Mouse (Mus musculus) stomach, postnatal 0 days (tissue): Measurements from ENCODE around the gene Tmprss13. TPM values are rescaled to one million over a fixed set of nuclear protein-coding genes. Genes with fewer than 3 reads are reported as not detected.
A peak's percentile ranks its signal among the peaks of the same experiment; 100 is the strongest.

Experiments used
- ATAC-seq: fragments of 200-750 bp; cut with Nextera tagmentation; 2 replicates; pipeline ENCODE4 v1.8.0; 2017; ENCODE audit not compliant: low FRiP score, low TSS enrichment
- DNase-seq: peaks from one replicate; pipeline ENCODE4 v3.0.0-alpha.2; 2016; ENCODE audit warnings: low spot score
- H3K27ac ChIP-seq: fragments of 300-500 bp; sonication (generic); replicated peaks from 2 replicates; pipeline ENCODE4 v1.5.1; 2014; ENCODE audit warnings: mild to moderate bottlenecking, control low read depth
- H3K27me3 ChIP-seq: fragments of 300-500 bp; sonication (generic); 2 replicates; pipeline ENCODE4 v1.6.1; 2014; ENCODE audit warnings: low read length; ENCODE audit not compliant: control insufficient read depth, insufficient read depth
- H3K36me3 ChIP-seq: fragments of 300-500 bp; sonication (generic); 2 replicates; pipeline ENCODE4 v1.6.1; 2014; ENCODE audit warnings: low read length, mixed read lengths; ENCODE audit not compliant: control insufficient read depth, insufficient read depth
- H3K4me1 ChIP-seq: fragments of 300-500 bp; sonication (generic); replicated peaks from 2 replicates; pipeline ENCODE4 v1.6.1; 2014; ENCODE audit warnings: antibody characterized with exemption; ENCODE audit not compliant: control insufficient read depth, insufficient read depth
- H3K4me2 ChIP-seq: fragments of 300-500 bp; sonication (generic); replicated peaks from 2 replicates; pipeline ENCODE4 v1.6.1; 2014; ENCODE audit warnings: low read depth, mild to moderate bottlenecking, control low read depth, moderate library complexity
- H3K4me3 ChIP-seq: fragments of 300-500 bp; sonication (generic); 2 replicates; pipeline ENCODE4 v1.5.1; 2014; ENCODE audit warnings: low read depth, low read length, control low read depth
- H3K9ac ChIP-seq: fragments of 300-500 bp; sonication (generic); 2 replicates; pipeline ENCODE4 v1.6.1; 2014; ENCODE audit warnings: mild to moderate bottlenecking, low read length, control low read depth, mixed read lengths
- H3K9me3 ChIP-seq: fragments of 300-500 bp; sonication (generic); 2 replicates; pipeline ENCODE4 v1.6.1; 2016; ENCODE audit warnings: low read length; ENCODE audit not compliant: control insufficient read depth
- CTCF ChIP-seq: IDR thresholded peaks from 2 replicates; pipeline ENCODE4 v1.5.1; 2016; ENCODE audit warnings: antibody characterized with exemption, low read depth, mild to moderate bottlenecking, moderate library complexity
- EP300 ChIP-seq: optimal IDR thresholded peaks from 2 replicates; pipeline ENCODE3; 2016; ENCODE audit warnings: antibody characterized with exemption
- WGBS: fragments of 180-500 bp; shearing (Covaris S2); extraction: QIAGEN DNeasy Blood & Tissue Kit; methylation state at CpG from one replicate; pipeline ENCODE4 v1.1.7; 2014; 5-methylcytosine and 5-hydroxymethylcytosine counted together
- polyA plus RNA-seq: library from polyadenylated mRNA; unstranded; fragments of >200 nt; fragmentation: Nextera tagmentation; extraction: Ambion mirVana; gene quantifications from 2 replicates; pipeline ENCODE4 v1.2.1, GENCODE M21; 2015

The Tmprss13 gene
- polyA plus RNA-seq, 1 experiment from 2014 or later, result 33.1 TPM

- Histone ChIP-seq H3K4me3 (peak within 1 kb of the TSS; percentile 47), H3K9me3 (no peaks in the 10 kb centered on the region), H3K4me2 (peak within 1 kb of the TSS; percentile 80), H3K4me1 (no peaks in the 10 kb centered on the region; the same call in 1 of the 2 replicates), H3K27me3 (no peaks in the 10 kb centered on the region), H3K9ac (peak within 1 kb of the TSS; percentile 51), H3K36me3 (no peaks in the 10 kb centered on the region), H3K27ac (0 out of 2 replicates have a peak within 1 kb of the TSS, but pooled peaks have one; percentile 30)
- 1% methylated on average over 28 of the region's 28 CpGs for WGBS
- ATAC-seq (peak; percentile 43; the same call in 1 of the 2 replicates), DNase-seq (peak; percentile 57)
- TF ChIP-seq EP300 (no peak), CTCF (no peak)
These were observed 51.2 kb downstream of the Tmprss13 start, which contains the start of gene Fxyd6 for GRCm38 (mm10) chr9:45370117-45370561. Fxyd6 (plus strand) TSS chr9:45370185.

- peak overlapping the region; percentile 80 for H3K4me2 ChIP-seq
- H3K9me3 ChIP-seq, result no peaks in the 10 kb centered on the region
- H3K27me3 ChIP-seq, result no peaks in the 10 kb centered on the region
- DNase-seq (no peak), ATAC-seq (no peak)
- H3K4me1 ChIP-seq, result no peaks in the 10 kb centered on the region; the same call in 1 of the 2 replicates
- peak overlapping the region; percentile 51 for H3K9ac ChIP-seq
- no peak for TF ChIP-seq EP300
- TF ChIP-seq CTCF, result no peak
- no peaks in the 10 kb centered on the region for H3K36me3 ChIP-seq
- 0 out of 2 replicates have a peak overlapping the region, but pooled peaks have one; percentile 30 for H3K27ac ChIP-seq
- peak overlapping the region; percentile 47 for H3K4me3 ChIP-seq
- WGBS, result 10% methylated on average over 25 of the region's 25 CpGs
These were observed 51.9 kb downstream of the Tmprss13 start for GRCm38 (mm10) chr9:45370616-45371336.

GRCm38 (mm10) chr9:45371337-45371707, 52.4 kb downstream of the Tmprss13 start:
- Histone ChIP-seq H3K36me3 (no peaks in the 10 kb centered on the region), H3K4me1 (no peaks in the 10 kb centered on the region; the same call in 1 of the 2 replicates), H3K9me3 (no peaks in the 10 kb centered on the region), H3K9ac (no peak overlapping the region), H3K4me3 (peak overlapping the region; percentile 47), H3K27me3 (no peaks in the 10 kb centered on the region), H3K4me2 (peak overlapping the region; percentile 80), H3K27ac (no peak overlapping the region)
- 32% methylated on average over 2 of the region's 2 CpGs for WGBS
- TF ChIP-seq CTCF, result no peak
- TF ChIP-seq EP300, result no peak
- DNase-seq (no peak), ATAC-seq (no peak)

GRCm38 (mm10) chr9:45373896-45374295, 55.0 kb downstream of the Tmprss13 start:
- Histone ChIP-seq H3K4me2 (no peak overlapping the region), H3K4me1 (no peaks in the 10 kb centered on the region; the same call in 1 of the 2 replicates), H3K4me3 (no peak overlapping the region), H3K9ac (no peak overlapping the region), H3K27ac (no peak overlapping the region), H3K27me3 (no peaks in the 10 kb centered on the region), H3K36me3 (no peaks in the 10 kb centered on the region), H3K9me3 (no peaks in the 10 kb centered on the region)
- no peak for ATAC-seq
- no peak for DNase-seq
- TF ChIP-seq EP300 (no peak), CTCF (no peak)
- 52% methylated on average over 3 of the region's 3 CpGs for WGBS

- peak; percentile 40; the same call in 1 of the 2 replicates for ATAC-seq
- 76% methylated on average over 6 of the region's 6 CpGs for WGBS
- no peak overlapping the region for H3K27ac ChIP-seq
- no peaks in the 10 kb centered on the region for H3K9me3 ChIP-seq
- no peak for DNase-seq
- no peak overlapping the region for H3K4me2 ChIP-seq
- no peaks in the 10 kb centered on the region for H3K27me3 ChIP-seq
- H3K4me3 ChIP-seq, result no peak overlapping the region
- TF ChIP-seq CTCF (no peak), EP300 (no peak)
- H3K36me3 ChIP-seq, result no peaks in the 10 kb centered on the region
- H3K9ac ChIP-seq, result no peak overlapping the region
- no peaks in the 10 kb centered on the region; the same call in 1 of the 2 replicates for H3K4me1 ChIP-seq
These were observed 56.1 kb downstream of the Tmprss13 start for GRCm38 (mm10) chr9:45374988-45375502.

GRCm38 (mm10) chr9:45376427-45376826, 57.5 kb downstream of the Tmprss13 start:
- TF ChIP-seq EP300, result no peak
- TF ChIP-seq CTCF, result no peak
- ATAC-seq, result no peak
- Histone ChIP-seq H3K27me3 (no peaks in the 10 kb centered on the region), H3K4me1 (no peaks in the 10 kb centered on the region), H3K9me3 (no peaks in the 10 kb centered on the region), H3K27ac (no peak overlapping the region), H3K4me3 (no peak overlapping the region), H3K4me2 (no peak overlapping the region), H3K9ac (no peak overlapping the region), H3K36me3 (no peaks in the 10 kb centered on the region)
- WGBS, result 50% methylated on average over 4 of the region's 4 CpGs
- no peak for DNase-seq
